Mouse (Mus musculus) midbrain, postnatal 0 days (tissue): ENCODE results near the gene Kcnma1. TPM values are rescaled to one million over a fixed set of nuclear protein-coding genes. Genes with fewer than 3 reads are reported as not detected.

Experiments
- ATAC-seq: fragments of 200-750 bp; cut with Nextera tagmentation; 2 replicates; pipeline ENCODE4 v1.8.0; 2017; ENCODE audit warnings: moderate number of reproducible peaks, mild to moderate bottlenecking, moderate TSS enrichment, moderate library complexity; ENCODE audit not compliant: low FRiP score
- DNase-seq: peaks from one replicate; pipeline ENCODE4 v3.0.0-alpha.2; 2015; ENCODE audit warnings: low spot score
- H3K27ac ChIP-seq: fragments of 300-500 bp; sonication (generic); 2 replicates; pipeline ENCODE4 v1.5.1; 2014; ENCODE audit warnings: low read depth, mild to moderate bottlenecking, low read length, mixed read lengths
- H3K27me3 ChIP-seq: fragments of 300-500 bp; sonication (generic); 2 replicates; pipeline ENCODE4 v1.6.1; 2014; ENCODE audit warnings: low read length, control low read depth, mixed read lengths; ENCODE audit not compliant: insufficient read depth
- H3K36me3 ChIP-seq: fragments of 300-500 bp; sonication (generic); 2 replicates; pipeline ENCODE4 v1.6.1; 2014; ENCODE audit warnings: low read length, control low read depth, mixed read lengths; ENCODE audit not compliant: insufficient read depth
- H3K4me1 ChIP-seq: fragments of 300-500 bp; sonication (generic); 2 replicates; pipeline ENCODE4 v1.6.1; 2014; ENCODE audit warnings: mild to moderate bottlenecking, control low read depth, antibody characterized with exemption, low read length, mixed read lengths; ENCODE audit not compliant: insufficient read depth
- H3K4me2 ChIP-seq: fragments of 300-500 bp; sonication (generic); 2 replicates; pipeline ENCODE4 v1.6.1; 2014; ENCODE audit warnings: low read depth, mild to moderate bottlenecking, low read length, mixed read lengths; ENCODE audit not compliant: poor library complexity, severe bottlenecking
- H3K4me3 ChIP-seq: fragments of 300-500 bp; sonication (generic); 2 replicates; pipeline ENCODE4 v1.5.1; 2014; ENCODE audit warnings: low read depth, mild to moderate bottlenecking, low read length, moderate library complexity
- H3K9ac ChIP-seq: fragments of 300-500 bp; sonication (generic); replicated peaks from 2 replicates; pipeline ENCODE4 v1.6.1; 2014; ENCODE audit warnings: mild to moderate bottlenecking, low read length, moderate library complexity, mixed read lengths; ENCODE audit not compliant: poor library complexity, severe bottlenecking
- H3K9me3 ChIP-seq: fragments of 300-500 bp; sonication (generic); 2 replicates; pipeline ENCODE4 v1.6.1; 2016; ENCODE audit warnings: low read length, control low read depth
- CTCF ChIP-seq: IDR thresholded peaks from 2 replicates; pipeline ENCODE4 v1.5.1; 2016; ENCODE audit warnings: antibody characterized with exemption, mild to moderate bottlenecking
- WGBS: fragments of 180-500 bp; shearing (Covaris S2); extraction: QIAGEN DNeasy Blood & Tissue Kit; methylation state at CpG from one replicate; pipeline ENCODE4 v1.1.7; 2014; 5-methylcytosine and 5-hydroxymethylcytosine counted together
- polyA plus RNA-seq: library from polyadenylated mRNA; unstranded; fragments of >200 nt; fragmentation: Nextera tagmentation; extraction: Ambion mirVana; gene quantifications from 2 replicates; pipeline ENCODE4 v1.2.1, GENCODE M21; 2015
- total RNA-seq: library from RNA; depleted of rRNA; stranded (reverse); fragments of >200 nt; gene quantifications from 2 replicates; pipeline ENCODE4 v1.2.3, GENCODE M21; 2014

Gene Kcnma1
- total and polyA plus RNA-seq, 2 experiments from 2014 or later: 20.6 to 45.7 TPM

DNA sequence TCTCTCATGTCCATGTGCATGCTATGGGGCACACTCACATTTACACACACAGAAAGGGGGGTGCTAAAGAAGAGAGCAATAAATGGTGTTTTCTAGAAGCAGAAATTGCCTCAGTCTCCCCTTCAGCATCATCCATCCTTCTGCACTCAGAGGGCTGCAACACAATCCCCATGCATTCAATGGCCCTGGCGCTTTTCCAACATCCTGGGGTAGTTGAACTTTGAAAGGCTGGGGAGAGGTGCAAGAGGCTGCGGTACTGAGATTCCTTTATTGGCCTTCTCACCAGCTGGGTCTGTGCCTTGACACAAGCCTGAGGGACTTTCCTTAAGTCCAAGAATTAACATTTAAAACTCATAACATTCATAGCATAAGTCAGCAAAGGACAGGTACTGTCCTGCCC, 8.0 kb downstream of the Kcnma1 start:
- H3K36me3 ChIP-seq: no peaks in the 10 kb centered on the region
- H3K4me2 ChIP-seq: no peak overlapping the region
- H3K27ac ChIP-seq: no peak overlapping the region
- H3K4me1 ChIP-seq: peaks cover 3% of the 10 kb centered on the region; the same call in 1 of the 2 replicates
- no peak overlapping the region for H3K9ac ChIP-seq
- H3K9me3 ChIP-seq: no peaks in the 10 kb centered on the region
- TF ChIP-seq CTCF: no peak
- H3K27me3 ChIP-seq: no peaks in the 10 kb centered on the region; the same call in 1 of the 2 replicates
- WGBS: 67% methylated on average over 2 of the region's 2 CpGs
- no peak for DNase-seq
- H3K4me3 ChIP-seq: no peak overlapping the region
- ATAC-seq: no peak

DNA sequence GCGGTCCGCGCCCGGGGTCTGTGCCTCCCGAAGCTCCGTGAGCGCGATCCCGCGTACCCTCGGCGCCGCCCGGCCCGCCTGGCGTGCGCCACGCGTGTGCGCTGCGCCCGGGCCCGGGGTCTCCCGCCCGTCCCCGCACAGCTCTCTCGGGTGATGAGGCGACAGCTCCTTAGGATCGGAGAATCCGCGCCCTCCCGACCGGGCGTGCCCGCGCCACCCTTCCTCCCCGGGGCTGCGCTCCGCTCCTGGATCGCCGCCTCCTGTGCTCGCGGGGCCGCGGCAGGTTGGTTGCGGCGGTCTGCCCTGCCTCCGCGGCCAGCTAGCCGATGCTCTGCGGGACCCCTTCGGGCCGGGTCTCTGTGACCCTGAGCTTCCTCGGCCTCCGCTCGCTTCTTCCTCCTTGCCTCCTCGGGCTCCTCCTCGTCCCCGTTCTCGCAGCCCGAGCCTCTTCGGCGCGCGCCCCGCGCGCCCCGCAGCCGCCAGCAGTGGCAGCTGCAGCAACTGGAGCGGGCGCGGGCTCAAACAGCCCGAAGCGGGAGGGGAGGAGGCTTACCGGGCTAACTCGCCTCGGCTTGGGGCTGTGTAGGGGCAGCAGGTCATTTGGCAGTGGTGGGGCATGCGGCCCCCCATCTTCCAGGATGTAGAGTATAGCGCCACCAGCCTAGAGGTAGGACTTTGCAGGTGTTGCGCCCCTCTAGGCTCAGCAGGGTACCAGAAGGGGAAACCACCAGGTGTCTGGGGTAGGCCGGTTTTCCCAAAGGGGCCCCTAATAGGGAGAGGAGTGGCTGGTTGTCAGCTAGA, 9.6 kb downstream of the Kcnma1 start:
- no peaks in the 10 kb centered on the region for H3K36me3 ChIP-seq
- DNase-seq: peak; percentile 72
- peak; percentile 78 for ATAC-seq
- H3K9ac ChIP-seq: peak overlapping the region; percentile 85
- no peaks in the 10 kb centered on the region; the same call in 1 of the 2 replicates for H3K27me3 ChIP-seq
- peak overlapping the region; percentile 73 for H3K4me2 ChIP-seq
- peak overlapping the region; percentile 95 for H3K27ac ChIP-seq
- WGBS: under 1% methylated on average over 57 of the region's 82 CpGs
- H3K4me1 ChIP-seq: peaks cover 7% of the 10 kb centered on the region; the same call in 1 of the 2 replicates
- no peaks in the 10 kb centered on the region for H3K9me3 ChIP-seq
- TF ChIP-seq CTCF: peak; percentile 78
- H3K4me3 ChIP-seq: peak overlapping the region; percentile 85

DNA sequence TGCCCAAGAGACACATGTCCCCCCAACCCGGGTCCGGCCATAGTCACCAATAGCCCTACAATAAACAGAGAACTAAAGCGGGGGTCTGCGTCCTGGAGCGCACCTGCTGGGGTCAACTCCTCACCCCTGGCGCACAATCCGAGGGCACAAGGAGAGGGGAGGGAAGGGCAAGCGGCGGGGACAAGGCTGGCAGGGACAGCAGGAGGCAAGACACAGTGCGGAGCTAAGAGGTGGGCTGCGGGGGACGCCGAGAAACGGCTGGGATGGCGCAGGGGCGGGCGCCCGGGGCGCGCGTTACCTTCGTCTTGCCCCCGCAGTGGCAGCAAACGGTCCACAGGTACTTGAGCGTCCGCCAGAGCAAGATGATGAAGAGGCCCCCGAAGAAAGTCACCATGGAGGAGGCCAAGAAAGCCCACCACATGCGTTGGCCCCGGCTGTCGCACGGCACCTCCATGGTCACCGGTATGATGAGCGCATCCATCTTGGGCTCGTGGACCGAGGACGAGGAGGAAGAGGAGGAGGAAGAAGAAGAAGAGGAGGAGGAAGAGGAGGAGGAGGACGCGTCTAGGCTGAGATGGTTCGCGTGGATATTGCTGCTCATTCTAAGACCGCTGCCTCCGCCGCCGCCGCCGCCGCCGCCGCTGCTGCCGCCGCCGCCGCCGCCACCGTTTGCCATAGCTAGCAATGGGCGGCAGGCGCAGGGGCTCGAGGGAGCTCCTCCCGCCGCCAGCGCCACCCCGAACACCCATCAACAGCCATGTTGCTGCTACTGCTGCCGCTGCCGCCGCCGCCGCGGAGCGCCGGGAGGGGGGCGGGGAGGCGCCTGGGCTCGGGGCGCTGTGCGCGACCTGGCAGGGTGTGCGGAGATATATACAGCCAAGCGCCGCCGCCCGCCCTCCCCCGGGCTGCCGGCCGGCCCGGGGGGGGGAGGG, 10.6 kb downstream of the Kcnma1 start:
- Histone ChIP-seq H3K27ac (peak overlapping the region; percentile 95), H3K4me3 (peak overlapping the region; percentile 85), H3K27me3 (no peaks in the 10 kb centered on the region; the same call in 1 of the 2 replicates), H3K9me3 (no peaks in the 10 kb centered on the region), H3K9ac (peak overlapping the region; percentile 85), H3K4me2 (peak overlapping the region; percentile 73), H3K36me3 (no peaks in the 10 kb centered on the region), H3K4me1 (peaks cover 7% of the 10 kb centered on the region; the same call in 1 of the 2 replicates)
- TF ChIP-seq CTCF: no peak
- 1% methylated on average over 39 of the region's 85 CpGs for WGBS
- DNase-seq (peak; percentile 67), ATAC-seq (peak; percentile 70)

DNA sequence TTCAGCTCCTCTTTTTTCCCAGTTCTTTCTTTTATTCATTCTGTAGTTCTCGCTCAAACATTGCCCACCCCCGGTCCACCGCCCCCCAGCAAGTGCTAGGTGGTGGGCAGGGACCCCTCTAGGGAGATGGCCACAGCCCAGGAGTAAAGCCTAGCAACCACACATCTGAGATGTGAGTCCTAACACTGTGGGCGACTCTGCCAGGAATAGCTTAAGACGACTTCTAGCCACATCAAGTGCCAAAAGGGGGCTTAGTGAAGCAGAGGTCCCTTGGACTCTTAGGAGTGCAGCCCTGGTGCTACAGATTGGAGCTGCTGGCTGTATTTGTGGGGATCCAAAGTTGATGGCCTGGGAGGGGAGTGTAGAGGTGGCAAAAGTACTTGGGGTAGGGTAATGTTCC, 11.6 kb downstream of the Kcnma1 start:
- DNase-seq (no peak), ATAC-seq (no peak)
- TF ChIP-seq CTCF: no peak
- Histone ChIP-seq H3K4me1 (peaks cover 7% of the 10 kb centered on the region; the same call in 1 of the 2 replicates), H3K9ac (peak overlapping the region; percentile 85; the same call in 1 of the 2 replicates), H3K27ac (no peak overlapping the region), H3K4me2 (peak overlapping the region; percentile 73), H3K4me3 (peak overlapping the region; percentile 85), H3K9me3 (no peaks in the 10 kb centered on the region), H3K27me3 (no peaks in the 10 kb centered on the region; the same call in 1 of the 2 replicates), H3K36me3 (no peaks in the 10 kb centered on the region)
- WGBS: 48% methylated on average over 5 of the region's 5 CpGs

DNA sequence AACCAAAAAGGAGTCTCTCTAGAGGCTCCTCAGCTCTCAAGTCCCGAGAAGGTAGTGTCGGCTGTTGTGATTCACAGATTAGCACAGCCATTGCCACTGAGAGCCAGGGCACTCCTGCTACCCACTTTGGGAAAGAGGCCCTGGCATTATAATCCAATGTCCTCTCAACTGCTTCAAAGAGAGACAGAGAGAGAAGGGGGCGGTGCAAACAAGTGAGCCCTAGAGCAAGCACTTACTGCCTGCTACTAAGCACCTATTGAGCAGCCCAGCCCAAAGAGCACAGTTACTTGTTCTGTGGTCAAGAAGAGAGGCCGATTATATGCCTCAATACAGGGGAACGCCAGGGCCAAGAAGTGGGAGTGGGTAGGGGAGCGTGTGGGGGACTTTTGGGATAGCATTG, 16.4 kb downstream of the Kcnma1 start:
- H3K27me3 ChIP-seq: no peaks in the 10 kb centered on the region
- WGBS: 81% methylated on average over 6 of the region's 6 CpGs
- H3K4me3 ChIP-seq: no peak overlapping the region
- ATAC-seq: no peak
- no peak overlapping the region for H3K27ac ChIP-seq
- TF ChIP-seq CTCF: no peak
- H3K36me3 ChIP-seq: no peaks in the 10 kb centered on the region
- no peak overlapping the region for H3K4me2 ChIP-seq
- H3K9ac ChIP-seq: no peak overlapping the region
- no peak for DNase-seq
- no peaks in the 10 kb centered on the region for H3K9me3 ChIP-seq
- peaks cover 7% of the 10 kb centered on the region; the same call in 1 of the 2 replicates for H3K4me1 ChIP-seq
